Mouse (Mus musculus): Measurements from ENCODE around the gene Twist2.

The Twist2 gene

GRCm38 (mm10) chr1:91800967-91801843 is at the start of gene Twist2:
TSS of gene Twist2 (plus strand) at chr1:91801461.
- in situ Hi-C loops (cut with MboI; ENCODE audit: unreplicated experiment in 2 of 2), result no loop called here

- in situ Hi-C loops (cut with MboI; ENCODE audit: unreplicated experiment in 2 of 2), result loop anchor here in 1 of 2 experiments (10.0 kb wide), 1 partner anchor 228 kb away; no protein-coding TSS in a partner anchor
Measured at GRCm38 (mm10) chr1:91752931-91753330, 48.3 kb upstream of the Twist2 start.

- in situ Hi-C loops (cut with MboI; ENCODE audit: unreplicated experiment in 2 of 2), result loop anchor here (5.0 to 10.0 kb wide), 2 partner anchors 230 to 233 kb away; no protein-coding TSS in a partner anchor
Measured at GRCm38 (mm10) chr1:91755102-91755501, 46.2 kb upstream of the Twist2 start.

- in situ Hi-C loops (cut with MboI; ENCODE audit: unreplicated experiment in 2 of 2), result loop anchor here (5.0 to 10.0 kb wide), 2 partner anchors 232 to 235 kb away; no protein-coding TSS in a partner anchor
Measured at GRCm38 (mm10) chr1:91757292-91757691, 44.0 kb upstream of the Twist2 start.

- in situ Hi-C loops (cut with MboI; ENCODE audit: unreplicated experiment in 2 of 2), result loop anchor here (5.0 to 10.0 kb wide), 2 partner anchors 233 to 236 kb away; no protein-coding TSS in a partner anchor
Measured at GRCm38 (mm10) chr1:91758143-91758542, 43.1 kb upstream of the Twist2 start.

- in situ Hi-C loops (cut with MboI; ENCODE audit: unreplicated experiment in 2 of 2), result loop anchor here (5.0 to 10.0 kb wide), 2 partner anchors 234 to 237 kb away; no protein-coding TSS in a partner anchor
Measured at GRCm38 (mm10) chr1:91758600-91759515, 42.4 kb upstream of the Twist2 start.

- in situ Hi-C loops (cut with MboI; ENCODE audit: unreplicated experiment in 2 of 2), result no loop called here
Measured at GRCm38 (mm10) chr1:91760140-91760986, 40.9 kb upstream of the Twist2 start.

GRCm38 (mm10) chr1:91762528-91763091 is 38.7 kb upstream of the Twist2 start:
- in situ Hi-C loops (cut with MboI; ENCODE audit: unreplicated experiment in 2 of 2), result no loop called here

- in situ Hi-C loops (cut with MboI; ENCODE audit: unreplicated experiment in 2 of 2), result no loop called here
Measured at GRCm38 (mm10) chr1:91770221-91770624, 31.0 kb upstream of the Twist2 start.

GRCm38 (mm10) chr1:91770676-91771075 is 30.6 kb upstream of the Twist2 start:
- in situ Hi-C loops (cut with MboI; ENCODE audit: unreplicated experiment in 2 of 2), result no loop called here

GRCm38 (mm10) chr1:91776928-91777327 is 24.3 kb upstream of the Twist2 start:
- in situ Hi-C loops (cut with MboI; ENCODE audit: unreplicated experiment in 2 of 2), result no loop called here

- in situ Hi-C loops (cut with MboI; ENCODE audit: unreplicated experiment in 2 of 2), result no loop called here
Measured at GRCm38 (mm10) chr1:91779819-91780218, 21.4 kb upstream of the Twist2 start.

- in situ Hi-C loops (cut with MboI; ENCODE audit: unreplicated experiment in 2 of 2), result no loop called here
Measured at GRCm38 (mm10) chr1:91781182-91781581, 20.1 kb upstream of the Twist2 start.

- in situ Hi-C loops (cut with MboI; ENCODE audit: unreplicated experiment in 2 of 2), result no loop called here
Measured at GRCm38 (mm10) chr1:91784162-91784561, 17.1 kb upstream of the Twist2 start.

GRCm38 (mm10) chr1:91799323-91799722 is 1.9 kb upstream of the Twist2 start:
- in situ Hi-C loops (cut with MboI; ENCODE audit: unreplicated experiment in 2 of 2), result no loop called here

GRCm38 (mm10) chr1:91800348-91800747 is 913 bp upstream of the Twist2 start:
- in situ Hi-C loops (cut with MboI; ENCODE audit: unreplicated experiment in 2 of 2), result no loop called here

- in situ Hi-C loops (cut with MboI; ENCODE audit: unreplicated experiment in 2 of 2), result no loop called here
Measured at GRCm38 (mm10) chr1:91801844-91802366, 644 bp downstream of the Twist2 start.

- in situ Hi-C loops (cut with MboI; ENCODE audit: unreplicated experiment in 2 of 2), result no loop called here
Measured at GRCm38 (mm10) chr1:91802406-91803121, 1.3 kb downstream of the Twist2 start.

GRCm38 (mm10) chr1:91803416-91803815 is 2.2 kb downstream of the Twist2 start:
- in situ Hi-C loops (cut with MboI; ENCODE audit: unreplicated experiment in 2 of 2), result no loop called here
